Mouse (Mus musculus) hindbrain, embryonic 11.5 days (tissue): ENCODE results near the gene Ooep. TPM values are rescaled to one million over a fixed set of nuclear protein-coding genes. Genes with fewer than 3 reads are reported as not detected.

ENCODE experiments used
- polyA plus RNA-seq: library from polyadenylated mRNA; unstranded; fragments of >200 nt; fragmentation: Nextera tagmentation; extraction: Ambion mirVana; gene quantifications from 2 replicates; pipeline ENCODE4 v1.2.1, GENCODE M21; 2014

Ooep gene
- polyA plus RNA-seq, 1 experiment from 2014 or later: 3.3 TPM

Other genes with a start within 250 kb of the Ooep start
- gene Gsta4, start 196.0 kb downstream of the Ooep start, polyA plus RNA-seq: 44.0 and 46.4 TPM in 2 replicates
- gene Gsta1, start 148.1 kb downstream of the Ooep start, polyA plus RNA-seq: not detected in 2 replicates
- gene Gm3776, start 121.6 kb downstream of the Ooep start, polyA plus RNA-seq: not detected in 2 replicates
- gene Gm10639, start 88.8 kb downstream of the Ooep start, polyA plus RNA-seq: not detected in 2 replicates
- not detected in 2 replicates for gene Omt2a, start 63.9 kb downstream of the Ooep start, polyA plus RNA-seq
- gene Omt2b, start 51.1 kb downstream of the Ooep start, polyA plus RNA-seq: not detected in 2 replicates
- gene Gsta2, start 22.9 kb downstream of the Ooep start, polyA plus RNA-seq: not detected in 2 replicates
- 0.35 and 0.79 TPM in 2 replicates for gene Dppa5a, start 10.5 kb downstream of the Ooep start, polyA plus RNA-seq
- gene Ddx43, start 17.1 kb upstream of the Ooep start, polyA plus RNA-seq: 0.14 and 0.40 TPM in 2 replicates
- 0.35 and 0.79 TPM in 2 replicates for gene Cgas, start 64.5 kb upstream of the Ooep start, polyA plus RNA-seq
- gene Mto1, start 69.5 kb upstream of the Ooep start, polyA plus RNA-seq: 26.1 and 26.7 TPM in 2 replicates
- gene Gm17324, start 70.1 kb upstream of the Ooep start, polyA plus RNA-seq: 0.28 and 0.48 TPM in 2 replicates
- 4,691 and 4,742 TPM in 2 replicates for gene Eef1a1, start 110.4 kb upstream of the Ooep start, polyA plus RNA-seq
- 10.7 and 12.8 TPM in 2 replicates for gene Slc17a5, start 209.3 kb upstream of the Ooep start, polyA plus RNA-seq
- 4.0 and 5.7 TPM in 2 replicates for gene Cd109, start 236.8 kb upstream of the Ooep start, polyA plus RNA-seq